Mouse (Mus musculus) stomach, postnatal 0 days (tissue): ENCODE results near the gene Kcnt2. TPM values are rescaled to one million over a fixed set of nuclear protein-coding genes. Genes with fewer than 3 reads are reported as not detected.

Experiments used
- ATAC-seq: fragments of 200-750 bp; cut with Nextera tagmentation; 2 replicates; pipeline ENCODE4 v1.8.0; 2017; ENCODE audit not compliant: low FRiP score, low TSS enrichment
- DNase-seq: peaks from one replicate; pipeline ENCODE4 v3.0.0-alpha.2; 2016; ENCODE audit warnings: low spot score
- H3K27ac ChIP-seq: fragments of 300-500 bp; sonication (generic); replicated peaks from 2 replicates; pipeline ENCODE4 v1.5.1; 2014; ENCODE audit warnings: mild to moderate bottlenecking, control low read depth
- H3K27me3 ChIP-seq: fragments of 300-500 bp; sonication (generic); 2 replicates; pipeline ENCODE4 v1.6.1; 2014; ENCODE audit warnings: low read length; ENCODE audit not compliant: control insufficient read depth, insufficient read depth
- H3K36me3 ChIP-seq: fragments of 300-500 bp; sonication (generic); 2 replicates; pipeline ENCODE4 v1.6.1; 2014; ENCODE audit warnings: low read length, mixed read lengths; ENCODE audit not compliant: control insufficient read depth, insufficient read depth
- H3K4me1 ChIP-seq: fragments of 300-500 bp; sonication (generic); replicated peaks from 2 replicates; pipeline ENCODE4 v1.6.1; 2014; ENCODE audit warnings: antibody characterized with exemption; ENCODE audit not compliant: control insufficient read depth, insufficient read depth
- H3K4me2 ChIP-seq: fragments of 300-500 bp; sonication (generic); replicated peaks from 2 replicates; pipeline ENCODE4 v1.6.1; 2014; ENCODE audit warnings: low read depth, mild to moderate bottlenecking, control low read depth, moderate library complexity
- H3K4me3 ChIP-seq: fragments of 300-500 bp; sonication (generic); 2 replicates; pipeline ENCODE4 v1.5.1; 2014; ENCODE audit warnings: low read depth, low read length, control low read depth
- H3K9ac ChIP-seq: fragments of 300-500 bp; sonication (generic); 2 replicates; pipeline ENCODE4 v1.6.1; 2014; ENCODE audit warnings: mild to moderate bottlenecking, low read length, control low read depth, mixed read lengths
- H3K9me3 ChIP-seq: fragments of 300-500 bp; sonication (generic); 2 replicates; pipeline ENCODE4 v1.6.1; 2016; ENCODE audit warnings: low read length; ENCODE audit not compliant: control insufficient read depth
- CTCF ChIP-seq: IDR thresholded peaks from 2 replicates; pipeline ENCODE4 v1.5.1; 2016; ENCODE audit warnings: antibody characterized with exemption, low read depth, mild to moderate bottlenecking, moderate library complexity
- EP300 ChIP-seq: optimal IDR thresholded peaks from 2 replicates; pipeline ENCODE3; 2016; ENCODE audit warnings: antibody characterized with exemption
- WGBS: fragments of 180-500 bp; shearing (Covaris S2); extraction: QIAGEN DNeasy Blood & Tissue Kit; methylation state at CpG from one replicate; pipeline ENCODE4 v1.1.7; 2014; 5-methylcytosine and 5-hydroxymethylcytosine counted together
- polyA plus RNA-seq: library from polyadenylated mRNA; unstranded; fragments of >200 nt; fragmentation: Nextera tagmentation; extraction: Ambion mirVana; gene quantifications from 2 replicates; pipeline ENCODE4 v1.2.1, GENCODE M21; 2015

Kcnt2 gene
- polyA plus RNA-seq, 1 experiment from 2014 or later: 0.57 TPM

DNA sequence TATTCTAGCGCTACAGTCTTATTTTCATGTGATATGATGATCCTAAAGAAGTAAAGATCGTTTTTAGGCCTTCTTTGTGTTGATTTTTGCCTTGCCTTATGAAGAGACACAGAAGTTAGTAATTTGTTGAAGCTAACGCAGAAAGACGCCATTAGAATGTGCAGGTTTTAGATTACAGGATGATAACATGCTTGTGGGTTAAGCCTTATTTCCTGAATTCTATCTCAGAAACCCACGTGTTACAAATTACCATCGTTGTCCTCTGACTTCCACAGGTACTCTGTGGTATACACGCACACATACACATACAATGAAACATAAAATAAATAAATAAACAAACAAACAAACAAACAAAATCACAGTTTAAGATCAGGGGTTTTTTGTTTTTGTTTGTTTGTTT lies 326.2 kb downstream of the Kcnt2 start:
- DNase-seq: no peak
- no peak for ATAC-seq

DNA sequence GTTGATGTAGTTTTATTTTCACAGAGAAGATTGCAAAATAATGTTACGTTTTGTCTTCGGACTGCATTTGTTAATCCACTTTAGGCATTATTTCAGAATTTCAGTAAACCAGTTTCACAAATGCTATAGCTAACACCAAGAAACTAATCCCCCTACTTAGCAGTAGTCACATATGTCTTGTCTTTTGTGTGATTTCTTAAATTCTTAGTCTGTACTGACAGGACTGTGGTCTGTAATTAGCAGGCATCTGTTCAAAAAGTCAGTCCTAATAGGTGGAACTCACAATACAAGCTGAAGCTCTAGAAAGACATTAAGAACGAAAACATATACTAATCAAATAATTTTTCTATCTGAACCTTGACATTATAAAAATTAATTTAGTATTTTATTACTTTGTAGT lies 332.6 kb downstream of the Kcnt2 start:
- 77% methylated on average over 3 of the region's 3 CpGs for WGBS
- no peak for ATAC-seq
- H3K36me3 ChIP-seq: no peaks in the 10 kb centered on the region
- no peaks in the 10 kb centered on the region for H3K27me3 ChIP-seq
- no peak overlapping the region for H3K27ac ChIP-seq
- no peaks in the 10 kb centered on the region for H3K4me1 ChIP-seq
- no peaks in the 10 kb centered on the region for H3K9me3 ChIP-seq
- TF ChIP-seq CTCF (no peak), EP300 (no peak)
- DNase-seq: no peak
- H3K9ac ChIP-seq: no peak overlapping the region
- H3K4me3 ChIP-seq: no peak overlapping the region
- H3K4me2 ChIP-seq: no peak overlapping the region

More for the DNA sequence above, 326.2 kb downstream of the Kcnt2 start:
- no peak overlapping the region for H3K4me2 ChIP-seq
- TF ChIP-seq CTCF: no peak
- no peak for TF ChIP-seq EP300
- H3K36me3 ChIP-seq: no peaks in the 10 kb centered on the region
- no peak overlapping the region for H3K4me3 ChIP-seq
- H3K27me3 ChIP-seq: no peaks in the 10 kb centered on the region
- H3K9me3 ChIP-seq: no peaks in the 10 kb centered on the region
- no peaks in the 10 kb centered on the region for H3K4me1 ChIP-seq
- no peak overlapping the region for H3K27ac ChIP-seq
- no peak overlapping the region for H3K9ac ChIP-seq
- WGBS: 76% methylated on average over 7 of the region's 7 CpGs

DNA sequence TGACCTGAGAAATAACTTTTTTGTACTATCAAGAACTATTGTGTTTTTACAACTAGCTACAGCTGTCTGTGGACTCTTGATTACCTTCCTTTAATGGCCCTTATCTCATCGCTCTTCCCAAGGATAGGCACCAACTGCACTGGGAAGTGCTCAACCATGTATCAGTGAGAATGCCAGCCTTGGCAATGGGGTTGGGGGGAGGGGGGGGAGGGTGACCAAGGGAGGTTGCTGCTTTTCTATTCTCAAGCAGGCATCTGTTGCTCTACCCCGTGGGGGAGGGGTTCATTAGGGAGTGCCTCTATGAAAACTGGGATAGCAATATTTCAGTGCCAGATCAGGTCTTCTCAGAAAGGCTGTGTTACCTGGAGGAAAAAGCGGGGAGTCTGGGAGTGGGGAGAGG lies 342.3 kb downstream of the Kcnt2 start:
- no peak for TF ChIP-seq CTCF
- 70% methylated on average over 3 of the region's 3 CpGs for WGBS
- Histone ChIP-seq H3K27ac (no peak overlapping the region), H3K9ac (no peak overlapping the region), H3K4me3 (no peak overlapping the region), H3K9me3 (no peaks in the 10 kb centered on the region), H3K27me3 (no peaks in the 10 kb centered on the region), H3K4me2 (no peak overlapping the region), H3K36me3 (no peaks in the 10 kb centered on the region), H3K4me1 (no peaks in the 10 kb centered on the region)
- DNase-seq: no peak
- ATAC-seq: no peak

DNA sequence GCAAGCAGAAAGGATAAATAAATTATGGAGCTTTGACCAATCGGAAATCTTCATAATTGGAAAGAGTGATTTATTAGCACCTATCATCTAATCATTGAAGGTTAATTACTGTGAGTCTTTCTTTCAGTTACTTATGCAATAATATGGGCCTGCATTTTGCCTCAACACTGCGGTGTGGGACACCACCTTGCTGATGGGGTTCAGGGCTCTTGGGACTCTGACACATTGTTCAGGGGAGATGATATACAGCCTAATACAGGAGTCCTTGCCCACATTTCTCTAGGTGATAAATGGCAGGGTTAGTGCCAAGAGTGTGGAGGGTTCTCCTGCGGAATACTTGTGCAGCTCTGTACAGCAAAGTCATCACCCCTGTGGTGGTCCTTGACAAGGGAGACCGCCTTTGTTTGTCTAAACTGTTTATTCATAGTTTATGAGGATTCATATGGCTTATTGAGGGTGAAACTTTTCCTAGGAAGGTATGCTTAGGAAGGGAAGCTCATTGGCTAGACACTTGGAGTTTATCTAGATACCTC lies 362.9 kb downstream of the Kcnt2 start:
- no peak for ATAC-seq
- Histone ChIP-seq H3K27ac (no peak overlapping the region), H3K4me2 (no peak overlapping the region), H3K9me3 (no peaks in the 10 kb centered on the region), H3K27me3 (no peaks in the 10 kb centered on the region), H3K9ac (no peak overlapping the region), H3K4me1 (no peaks in the 10 kb centered on the region), H3K36me3 (no peaks in the 10 kb centered on the region), H3K4me3 (no peak overlapping the region)
- WGBS: 80% methylated on average over 4 of the region's 4 CpGs
- DNase-seq: no peak
- TF ChIP-seq EP300: no peak
- no peak for TF ChIP-seq CTCF

DNA sequence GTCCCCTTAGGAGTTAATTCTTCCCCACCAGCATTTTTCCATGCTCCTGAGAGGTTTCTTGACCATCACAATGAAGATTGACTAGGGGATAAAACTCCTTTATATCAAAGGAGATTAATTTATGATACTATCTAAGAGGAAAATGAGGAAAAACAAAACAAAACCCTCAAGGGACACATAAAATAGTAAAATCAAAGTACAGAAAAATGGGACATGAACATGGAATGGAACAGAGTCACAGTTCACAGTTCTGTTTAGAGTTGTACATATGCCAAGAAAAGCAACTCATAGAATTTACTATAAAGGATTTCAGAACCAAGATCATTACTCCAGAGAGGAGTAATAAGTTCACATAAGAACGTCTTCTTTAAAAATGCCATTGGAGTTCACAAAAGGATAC lies 367.1 kb downstream of the Kcnt2 start:
- 48% methylated on average over 1 of the region's 1 CpGs for WGBS

DNA sequence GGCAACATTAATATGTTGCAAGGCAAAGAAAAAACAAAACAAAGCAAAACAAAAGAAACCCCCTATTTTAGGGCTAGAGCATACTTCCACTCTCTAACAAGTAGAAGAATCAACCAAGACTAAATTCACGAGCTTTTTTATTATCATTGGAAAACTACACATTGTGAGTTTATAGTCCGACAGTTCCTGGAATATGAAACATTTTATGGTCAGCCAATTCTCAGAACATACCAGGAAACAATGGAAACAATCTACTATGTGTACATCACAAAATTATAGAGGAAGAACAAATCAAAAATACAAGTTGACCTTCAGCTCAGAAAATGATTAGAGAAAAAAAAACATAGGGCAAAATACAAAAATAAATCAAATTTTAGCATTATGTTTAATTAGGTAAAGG lies 368.9 kb downstream of the Kcnt2 start:
- Histone ChIP-seq H3K27me3 (no peaks in the 10 kb centered on the region), H3K27ac (no peak overlapping the region), H3K9me3 (no peaks in the 10 kb centered on the region), H3K4me2 (no peak overlapping the region), H3K36me3 (no peaks in the 10 kb centered on the region), H3K9ac (no peak overlapping the region), H3K4me3 (no peak overlapping the region), H3K4me1 (no peaks in the 10 kb centered on the region)
- WGBS: 79% methylated on average over 2 of the region's 2 CpGs
- ATAC-seq (no peak), DNase-seq (no peak)
- TF ChIP-seq EP300: no peak
- no peak for TF ChIP-seq CTCF

More for the DNA sequence above, 367.1 kb downstream of the Kcnt2 start:
- H3K36me3 ChIP-seq: no peaks in the 10 kb centered on the region
- H3K4me2 ChIP-seq: no peak overlapping the region
- DNase-seq: no peak
- no peaks in the 10 kb centered on the region for H3K27me3 ChIP-seq
- H3K27ac ChIP-seq: no peak overlapping the region
- ATAC-seq: no peak
- no peaks in the 10 kb centered on the region for H3K9me3 ChIP-seq
- no peak overlapping the region for H3K9ac ChIP-seq
- H3K4me3 ChIP-seq: no peak overlapping the region
- TF ChIP-seq EP300 (no peak), CTCF (no peak)
- no peaks in the 10 kb centered on the region for H3K4me1 ChIP-seq
